Mouse (Mus musculus) left cerebral cortex, postnatal 10 days (tissue): Measurements from ENCODE around the gene Gstm5. TPM values are rescaled to one million over a fixed set of nuclear protein-coding genes. Genes with fewer than 3 reads are reported as not detected.

Experiments
- total RNA-seq, 2 experiments: library from RNA; stranded (reverse); gene quantifications; 2 replicates each; pipeline ENCODE4 v1.2.3; 2021

Gene Gstm5
- total RNA-seq, 2 experiments from 2014 or later = 138 to 141 TPM

Other genes with a start within 250 kb of the Gstm5 start
- gene Ahcyl1, start 199.3 kb upstream of the Gstm5 start, total RNA-seq = 100 to 1,000 TPM; 246 to 267 TPM
- gene Csf1, start 135.4 kb upstream of the Gstm5 start, total RNA-seq = 1 to 10 TPM; 7.5 to 8.3 TPM
- gene Eps8l3, start 18.6 kb upstream of the Gstm5 start, total RNA-seq = not detected
- gene Gstm7, start 36.0 kb downstream of the Gstm5 start, total RNA-seq = 10 to 100 TPM; 44.2 TPM
- 1 to 10 TPM; 3.6 to 7.2 TPM for gene Gstm6, start 47.9 kb downstream of the Gstm5 start, total RNA-seq
- gene Gstm3, start 73.5 kb downstream of the Gstm5 start, total RNA-seq = not detected
- gene Gstm2, start 90.6 kb downstream of the Gstm5 start, total RNA-seq = 1 to 10 TPM; 2.5 to 3.7 TPM
- 10 to 100 TPM; 54.5 to 67.8 TPM for gene Gstm1, start 122.2 kb downstream of the Gstm5 start, total RNA-seq
- 10 to 100 TPM; 13.2 to 13.5 TPM for gene Gstm4, start 149.1 kb downstream of the Gstm5 start, total RNA-seq
- gene Ampd2, start 190.8 kb downstream of the Gstm5 start, total RNA-seq = 10 to 100 TPM; 51.8 to 53.7 TPM
- not detected for gene Gnat2, start 197.0 kb downstream of the Gstm5 start, total RNA-seq